7 mouse cellular contexts compared by ENCODE assay signal in the genomic region with DNA sequence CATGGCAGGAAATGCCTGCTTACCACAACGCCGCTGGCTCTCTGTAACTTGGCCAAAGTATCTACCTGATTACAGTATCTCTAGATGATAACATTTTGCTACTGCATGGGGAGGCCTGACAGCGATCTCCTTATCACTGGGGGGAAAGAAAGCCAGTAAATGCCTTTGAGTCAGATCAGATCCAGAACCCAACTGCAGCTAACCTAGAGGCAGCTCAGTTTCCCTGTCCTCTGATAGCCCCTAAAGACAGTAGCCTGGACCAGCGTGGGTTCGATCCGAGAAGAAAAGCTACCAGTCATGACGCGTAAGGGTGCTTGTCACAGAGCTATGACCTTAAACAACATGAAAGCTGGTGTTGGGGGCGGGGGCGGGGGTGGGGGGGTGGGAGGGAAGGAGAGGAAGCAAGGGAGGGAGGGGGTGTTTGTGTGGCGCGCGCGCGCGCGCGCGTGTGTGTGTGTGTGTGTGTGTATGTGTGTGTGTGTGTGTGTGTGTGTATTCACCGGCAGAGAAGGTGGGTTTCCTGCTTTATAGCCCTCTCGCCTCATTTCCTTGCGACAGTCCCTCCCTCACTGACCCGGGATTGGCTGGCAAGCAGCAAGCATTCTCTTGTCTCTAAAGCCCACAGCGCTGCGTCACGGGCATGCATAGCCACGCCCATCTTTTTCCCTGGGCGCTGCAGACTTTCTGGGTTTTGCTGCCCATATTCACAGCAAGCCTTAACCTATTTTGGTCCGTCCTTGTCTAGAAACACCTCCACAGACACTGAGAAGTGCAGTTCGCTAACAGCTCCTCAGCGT. TPM values are rescaled to one million over a fixed set of nuclear protein-coding genes. Genes with fewer than 3 reads are reported as not detected.
DNase-seq lines count a peak whose midpoint lies in the region; ATAC-seq and TF ChIP-seq lines count a peak whose summit lies in the region.

No protein-coding gene starts in this region.

- peak overlapping the region; percentile 78 for H3K4me2 ChIP-seq in embryonic facial prominence, embryonic 13.5 days
- H3K4me2 ChIP-seq in limb, embryonic 11.5 days (ENCODE audit: low read depth, severe bottlenecking) = peak overlapping the region; percentile 44
- H3K4me2 ChIP-seq in midbrain, embryonic 13.5 days (replicated peaks) = peak overlapping the region; percentile 64

- TF ChIP-seq EP300 in heart, adult 2 months (IDR thresholded peaks at IDR 0.05; ENCODE audit: insufficient read depth, low read depth, low read length) = 0 out of 2 replicates have a peak, but pooled peaks have one; percentile 17

- H3K27me3 ChIP-seq in embryonic facial prominence, embryonic 13.5 days = no peaks in the 10 kb centered on the region
- H3K27me3 ChIP-seq in heart, adult 2 months (ENCODE audit: control insufficient read depth, insufficient read depth, low read length) = no peaks in the 10 kb centered on the region
- no peaks in the 10 kb centered on the region for H3K27me3 ChIP-seq in kidney, adult 2 months (replicated peaks; ENCODE audit: control insufficient read depth, insufficient read depth, low read length)
- H3K27me3 ChIP-seq in limb, embryonic 11.5 days (ENCODE audit: control insufficient read depth, insufficient read depth, low read length) = no peaks in the 10 kb centered on the region
- H3K27me3 ChIP-seq in midbrain, embryonic 13.5 days = no peaks in the 10 kb centered on the region
- H3K27me3 ChIP-seq in spleen, adult 2 months (ENCODE audit: control insufficient read depth, insufficient read depth, low read length) = no peaks in the 10 kb centered on the region

- peaks cover 11% of the 10 kb centered on the region; the same call in 1 of the 2 replicates for H3K4me1 ChIP-seq in embryonic facial prominence, embryonic 13.5 days
- H3K4me1 ChIP-seq in heart, adult 2 months (ENCODE audit: control insufficient read depth, insufficient read depth, low read length) = peaks cover 5% of the 10 kb centered on the region
- peaks cover 4% of the 10 kb centered on the region; the same call in 1 of the 2 replicates for H3K4me1 ChIP-seq in kidney, adult 2 months (ENCODE audit: control insufficient read depth, insufficient read depth, low read length)
- no peaks in the 10 kb centered on the region for H3K4me1 ChIP-seq in limb, embryonic 11.5 days (ENCODE audit: control insufficient read depth, insufficient read depth, low read length)
- H3K4me1 ChIP-seq in midbrain, embryonic 13.5 days (replicated peaks) = peaks cover 6% of the 10 kb centered on the region
- H3K4me1 ChIP-seq in spleen, adult 2 months (ENCODE audit: control insufficient read depth, insufficient read depth, insufficient read length) = no peaks in the 10 kb centered on the region; the same call in 1 of the 2 replicates

- H3K27ac ChIP-seq in embryonic facial prominence, embryonic 13.5 days = peak overlapping the region; percentile 94
- peak overlapping the region; percentile 75 for H3K27ac ChIP-seq in heart, adult 2 months
- peak overlapping the region; percentile 83 for H3K27ac ChIP-seq in kidney, adult 2 months (ENCODE audit: insufficient read depth, low read depth, low read length)
- 0 out of 2 replicates have a peak overlapping the region, but pooled peaks have one; percentile 60 for H3K27ac ChIP-seq in limb, embryonic 11.5 days (replicated peaks; ENCODE audit: low read depth, low read length)
- H3K27ac ChIP-seq in midbrain, embryonic 13.5 days = peak overlapping the region; percentile 81
- H3K27ac ChIP-seq in spleen, adult 2 months (ENCODE audit: insufficient read depth, low read length) = peak overlapping the region; percentile 81

- no peaks in the 10 kb centered on the region for H3K36me3 ChIP-seq in embryonic facial prominence, embryonic 13.5 days
- H3K36me3 ChIP-seq in heart, adult 2 months (ENCODE audit: control insufficient read depth, insufficient read depth, low read length) = no peaks in the 10 kb centered on the region
- H3K36me3 ChIP-seq in kidney, adult 2 months (ENCODE audit: control insufficient read depth, insufficient read depth, low read length) = no peaks in the 10 kb centered on the region
- H3K36me3 ChIP-seq in limb, embryonic 11.5 days (ENCODE audit: control insufficient read depth, insufficient read depth, low read length) = no peaks in the 10 kb centered on the region
- H3K36me3 ChIP-seq in midbrain, embryonic 13.5 days = no peaks in the 10 kb centered on the region
- H3K36me3 ChIP-seq in spleen, adult 2 months (ENCODE audit: control insufficient read depth, insufficient read depth, low read length) = no peaks in the 10 kb centered on the region

- peak; percentile 91 to 93 for DNase-seq in adrenal gland, postnatal 36 days
- DNase-seq in heart, adult 2 months = peak; percentile 81 to 89
- peak; percentile 94 for DNase-seq in kidney, adult 2 months
- peak; percentile 91 for DNase-seq in limb, embryonic 11.5 days (ENCODE audit: low spot score)
- DNase-seq in spleen, adult 2 months (ENCODE audit: low read depth in 1 of 2, low spot score in 2 of 2) = peak; percentile 84 to 89

- no peak for TF ChIP-seq CTCF in heart, adult 2 months (IDR thresholded peaks at IDR 0.05)
- TF ChIP-seq CTCF in kidney, adult 2 months (conservative IDR thresholded peaks at IDR 0.05; ENCODE audit: insufficient read depth, insufficient read length, low read depth, low read length) = no peak
- no peak for TF ChIP-seq CTCF in spleen, adult 2 months (IDR thresholded peaks at IDR 0.05; ENCODE audit: extremely low read depth, insufficient read depth, insufficient read length, insufficient replicate concordance)

- no peaks in the 10 kb centered on the region for H3K79me2 ChIP-seq in heart, adult 2 months (replicated peaks; ENCODE audit: control insufficient read depth, insufficient read depth, low read length)

- H3K9ac ChIP-seq in embryonic facial prominence, embryonic 13.5 days = peak overlapping the region; percentile 72
- peak overlapping the region; percentile 76 for H3K9ac ChIP-seq in heart, adult 2 months (ENCODE audit: low read depth, low read length)
- H3K9ac ChIP-seq in limb, embryonic 11.5 days (ENCODE audit: low read length) = peak overlapping the region; percentile 1; the same call in 1 of the 2 replicates
- peak overlapping the region; percentile 69 for H3K9ac ChIP-seq in midbrain, embryonic 13.5 days (replicated peaks)

- WGBS in embryonic facial prominence, embryonic 13.5 days = 4% methylated on average over 26 of the region's 31 CpGs
- 1% methylated on average over 30 of the region's 31 CpGs for WGBS in heart, adult 2 months
- WGBS in kidney, adult 2 months = 4% methylated on average over 25 of the region's 31 CpGs
- 8% methylated on average over 21 of the region's 31 CpGs for WGBS in limb, embryonic 11.5 days
- 10% methylated on average over 19 of the region's 31 CpGs for WGBS in midbrain, embryonic 13.5 days
- 2% methylated on average over 20 of the region's 31 CpGs for WGBS in spleen, adult 2 months

- peak; percentile 77 for TF ChIP-seq POLR2A in heart, adult 2 months (IDR thresholded peaks at IDR 0.05; ENCODE audit: insufficient read depth, low read depth, low read length)
- peak; percentile 76 for TF ChIP-seq POLR2A in kidney, adult 2 months (IDR thresholded peaks at IDR 0.05; ENCODE audit: low read depth, low read length)
- 0 out of 2 replicates have a peak, but pooled peaks have one; percentile 5 for TF ChIP-seq POLR2A in spleen, adult 2 months (IDR thresholded peaks at IDR 0.05; ENCODE audit: low read depth, low read length)

- intact Hi-C loops in heart, adult 2 months (cut with DNase I) = loop anchor here (1.0 kb wide), 1 partner anchor 20 kb away; no protein-coding TSS in a partner anchor

- no peaks in the 10 kb centered on the region for H3K9me3 ChIP-seq in embryonic facial prominence, embryonic 13.5 days
- no peaks in the 10 kb centered on the region for H3K9me3 ChIP-seq in limb, embryonic 11.5 days (ENCODE audit: control insufficient read depth, low read length)
- no peaks in the 10 kb centered on the region for H3K9me3 ChIP-seq in midbrain, embryonic 13.5 days

- peak overlapping the region; percentile 45 for H3K4me3 ChIP-seq in embryonic facial prominence, embryonic 13.5 days
- H3K4me3 ChIP-seq in heart, adult 2 months = peak overlapping the region; percentile 45
- peak overlapping the region; percentile 69 for H3K4me3 ChIP-seq in kidney, adult 2 months (ENCODE audit: insufficient read depth, low read depth, low read length)
- H3K4me3 ChIP-seq in limb, embryonic 11.5 days (ENCODE audit: low read depth, low read length) = peak overlapping the region; percentile 21
- H3K4me3 ChIP-seq in midbrain, embryonic 13.5 days (replicated peaks) = peak overlapping the region; percentile 44
- peak overlapping the region; percentile 62 for H3K4me3 ChIP-seq in spleen, adult 2 months (ENCODE audit: extremely low read depth, insufficient read depth, insufficient read length)

- ATAC-seq in embryonic facial prominence, embryonic 13.5 days (ENCODE audit: insufficient number of reproducible peaks, insufficient read depth, low FRiP score, low TSS enrichment, low read depth) = peak; percentile 92
- ATAC-seq in limb, embryonic 11.5 days (ENCODE audit: insufficient number of reproducible peaks, low FRiP score, low TSS enrichment, low read depth) = peak; percentile 94
- peak; percentile 98 for ATAC-seq in midbrain, embryonic 13.5 days

RNA-seq across cellular contexts. Expression of gene Slc11a2, which starts 18.5 kb away (rescaled TPM):
- total RNA-seq in adrenal gland, postnatal 36 days (2021) = 100 to 1,000 TPM in 1 of 2 experiments, 10 to 100 TPM in 1; 98.5 to 112 TPM
- 21.8 and 22.0 TPM in 2 replicates for polyA plus RNA-seq in embryonic facial prominence, embryonic 13.5 days (2015; fragmentation: Nextera tagmentation; extraction: Ambion mirVana)
- 10 to 100 TPM; 38.9 to 43.7 TPM for total RNA-seq in heart, adult 2 months (2021)
- polyA plus RNA-seq in heart, adult 2 months (2012; rRNA removed) = 24.4 and 45.6 TPM in 2 replicates
- polyA plus RNA-seq in kidney, adult 2 months (2012; rRNA removed) = 97.1 and 109 TPM in 2 replicates
- 19.5 and 24.3 TPM in 2 replicates for polyA plus RNA-seq in limb, embryonic 11.5 days (2014; fragmentation: Nextera tagmentation; extraction: Ambion mirVana)
- 21.5 TPM in 2 replicates for polyA plus RNA-seq in midbrain, embryonic 13.5 days (2015; fragmentation: Nextera tagmentation; extraction: Ambion mirVana)
- 24.9 and 27.4 TPM in 2 replicates for polyA plus RNA-seq in spleen, adult 2 months (2012; rRNA removed)

RNA-seq across cellular contexts. Expression of gene Gm5475, which starts 21.4 kb away (rescaled TPM):
- total RNA-seq in adrenal gland, postnatal 36 days (2021) = not detected
- 0.10 TPM in 1 of 2 replicates, not detected in the other for polyA plus RNA-seq in embryonic facial prominence, embryonic 13.5 days (2015; fragmentation: Nextera tagmentation; extraction: Ambion mirVana)
- total RNA-seq in heart, adult 2 months (2021) = not detected
- polyA plus RNA-seq in heart, adult 2 months (2012; rRNA removed) = not detected in 2 replicates
- polyA plus RNA-seq in kidney, adult 2 months (2012; rRNA removed) = 1.2 TPM in 2 replicates
- not detected in 2 replicates for polyA plus RNA-seq in limb, embryonic 11.5 days (2014; fragmentation: Nextera tagmentation; extraction: Ambion mirVana)
- polyA plus RNA-seq in midbrain, embryonic 13.5 days (2015; fragmentation: Nextera tagmentation; extraction: Ambion mirVana) = 0.08 and 0.11 TPM in 2 replicates
- 0.04 TPM in 1 of 2 replicates, not detected in the other for polyA plus RNA-seq in spleen, adult 2 months (2012; rRNA removed)

RNA-seq across cellular contexts. Expression of gene Letmd1, which starts 25.5 kb away (rescaled TPM):
- total RNA-seq in adrenal gland, postnatal 36 days (2021) = 100 to 1,000 TPM; 138 to 150 TPM
- polyA plus RNA-seq in embryonic facial prominence, embryonic 13.5 days (2015; fragmentation: Nextera tagmentation; extraction: Ambion mirVana) = 31.4 and 33.0 TPM in 2 replicates
- 10 to 100 TPM; 13.0 to 13.1 TPM for total RNA-seq in heart, adult 2 months (2021)
- polyA plus RNA-seq in heart, adult 2 months (2012; rRNA removed) = 31.2 and 32.3 TPM in 2 replicates
- polyA plus RNA-seq in kidney, adult 2 months (2012; rRNA removed) = 79.0 and 79.8 TPM in 2 replicates
- 30.6 and 31.4 TPM in 2 replicates for polyA plus RNA-seq in limb, embryonic 11.5 days (2014; fragmentation: Nextera tagmentation; extraction: Ambion mirVana)
- polyA plus RNA-seq in midbrain, embryonic 13.5 days (2015; fragmentation: Nextera tagmentation; extraction: Ambion mirVana) = 55.1 and 55.2 TPM in 2 replicates
- 35.4 and 41.9 TPM in 2 replicates for polyA plus RNA-seq in spleen, adult 2 months (2012; rRNA removed)

RNA-seq across cellular contexts. Expression of gene Csrnp2, which starts 52.0 kb away (rescaled TPM):
- total RNA-seq in adrenal gland, postnatal 36 days (2021) = 1 to 10 TPM; 5.4 to 5.8 TPM
- polyA plus RNA-seq in embryonic facial prominence, embryonic 13.5 days (2015; fragmentation: Nextera tagmentation; extraction: Ambion mirVana) = 24.3 and 24.8 TPM in 2 replicates
- 1 to 10 TPM; 2.1 to 2.7 TPM for total RNA-seq in heart, adult 2 months (2021)
- polyA plus RNA-seq in heart, adult 2 months (2012; rRNA removed) = 1.7 and 3.0 TPM in 2 replicates
- polyA plus RNA-seq in kidney, adult 2 months (2012; rRNA removed) = 2.6 and 2.7 TPM in 2 replicates
- 27.8 and 28.1 TPM in 2 replicates for polyA plus RNA-seq in limb, embryonic 11.5 days (2014; fragmentation: Nextera tagmentation; extraction: Ambion mirVana)
- 44.7 and 45.7 TPM in 2 replicates for polyA plus RNA-seq in midbrain, embryonic 13.5 days (2015; fragmentation: Nextera tagmentation; extraction: Ambion mirVana)
- 1.7 and 2.0 TPM in 2 replicates for polyA plus RNA-seq in spleen, adult 2 months (2012; rRNA removed)

Comparison
In these comparisons a context has a peak if more than half of its experiments do, and no peak if none do; other contexts are left out.
1. Peak in every context shown above with its lines: DNase-seq, ATAC-seq, H3K4me3 ChIP-seq and H3K27ac ChIP-seq.
2. H3K9ac ChIP-seq: peak in every context shown above with its lines; median percentile 76 in heart, adult 2 months; 72 in embryonic facial prominence, embryonic 13.5 days; 69 in midbrain, embryonic 13.5 days; 1 in limb, embryonic 11.5 days.
3. POLR2A ChIP-seq: peak in every context shown above with its lines; median percentile 77 in heart, adult 2 months; 76 in kidney, adult 2 months; 5 in spleen, adult 2 months.